Mouse (Mus musculus): ENCODE data around the gene 6430548M08Rik. TPM values are rescaled to one million over a fixed set of nuclear protein-coding genes. Genes with fewer than 3 reads are reported as not detected.

The 6430548M08Rik gene
- polyA plus RNA-seq, 1 experiment from 2014 or later = 8.5 TPM

DNA sequence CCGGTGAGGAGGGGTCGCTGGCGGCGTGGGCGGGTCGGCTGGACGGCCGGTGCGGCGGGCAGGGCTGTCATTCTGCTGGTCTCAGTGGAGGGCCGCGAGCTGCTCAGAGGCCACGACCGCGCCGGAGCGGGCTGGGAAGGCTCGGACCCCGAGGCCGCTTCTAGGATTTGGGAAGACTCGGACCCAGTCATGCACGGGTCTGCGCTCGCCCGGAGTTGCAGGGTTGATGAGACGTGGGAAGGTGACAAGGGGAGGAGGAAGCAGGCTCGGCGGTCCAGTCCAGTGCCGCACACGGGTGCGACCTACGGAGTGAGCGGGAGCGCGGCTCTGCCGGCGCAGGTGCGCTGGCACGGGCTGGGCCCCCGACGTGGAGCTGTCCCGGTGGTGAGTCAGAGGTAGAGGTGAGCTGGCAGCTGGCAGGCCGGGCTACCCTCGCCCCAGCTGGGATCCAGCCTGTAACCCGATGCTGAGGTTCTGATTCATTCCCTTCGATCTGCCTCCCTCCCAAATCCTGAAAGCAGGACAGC, 426 bp downstream of the 6430548M08Rik start:
- under 1% methylated on average over 45 of the region's 46 CpGs for WGBS

DNA sequence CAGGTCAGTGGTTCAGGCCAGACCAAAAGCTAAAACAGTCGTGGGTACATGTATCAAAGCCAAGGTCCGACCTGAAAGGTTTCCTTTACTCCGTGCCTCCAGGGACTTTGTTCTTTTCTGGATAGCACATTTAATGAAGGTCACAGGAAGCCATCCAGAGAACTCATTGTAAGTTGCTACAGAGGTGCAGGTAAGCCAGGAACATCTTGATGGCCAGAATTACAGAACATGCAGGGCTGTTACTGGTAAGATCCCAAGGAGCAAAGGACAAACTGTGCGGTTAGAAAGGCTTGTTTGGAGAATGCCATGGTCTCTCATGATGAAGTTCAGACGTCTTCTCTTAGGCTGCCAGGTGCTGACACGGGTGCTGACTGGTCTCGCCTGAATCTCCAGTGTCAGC, 2.6 kb downstream of the 6430548M08Rik start:
- H3K4me1 ChIP-seq (replicated peaks; ENCODE audit: control insufficient read depth, insufficient read depth, low read length) = peaks cover 13% of the 10 kb centered on the region
- WGBS = 72% methylated on average over 7 of the region's 7 CpGs

More for the DNA sequence above, 426 bp downstream of the 6430548M08Rik start:
- H3K27me3 ChIP-seq (ENCODE audit: control insufficient read depth, insufficient read depth, low read depth, low read length) = peaks cover 22% of the 10 kb centered on the region
- no peaks in the 10 kb centered on the region for H3K9me3 ChIP-seq (ENCODE audit: control insufficient read depth, low read length)
- peak overlapping the region; percentile 99 for H3K4me2 ChIP-seq (ENCODE audit: low read depth, low read length)
- peaks cover 13% of the 10 kb centered on the region for H3K4me1 ChIP-seq (replicated peaks; ENCODE audit: control insufficient read depth, insufficient read depth, low read length)
- H3K27ac ChIP-seq (ENCODE audit: low read length) = no peak overlapping the region
- peak overlapping the region; percentile 78 for H3K4me3 ChIP-seq (ENCODE audit: low read length)
- H3K9ac ChIP-seq (ENCODE audit: low read length) = peak overlapping the region; percentile 73
- peak; percentile 11 for ATAC-seq (ENCODE audit: low read depth)
- no peaks in the 10 kb centered on the region for H3K36me3 ChIP-seq (ENCODE audit: control insufficient read depth, insufficient read depth, low read length)

DNA sequence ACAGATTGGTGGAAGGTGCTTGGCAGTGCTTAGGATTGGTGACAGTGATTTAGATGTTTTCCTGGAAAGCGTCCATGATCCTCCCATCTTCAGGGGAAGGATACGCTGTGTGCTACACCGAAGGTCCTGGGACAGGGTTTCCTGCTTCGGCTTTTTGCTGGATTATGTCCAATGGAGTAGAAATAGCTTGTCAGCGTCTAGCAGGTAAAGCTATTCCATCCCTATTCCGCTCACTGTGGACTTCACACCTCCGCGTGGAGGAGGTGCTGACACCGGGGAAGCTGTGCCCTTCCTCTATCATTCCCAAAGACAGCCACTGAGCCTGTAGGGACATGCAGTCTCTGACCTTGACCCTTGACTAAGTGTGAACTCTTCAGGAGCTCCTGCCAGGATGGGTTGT, 4.2 kb downstream of the 6430548M08Rik start:
- Histone ChIP-seq H3K27ac (ENCODE audit: low read length) (no peak overlapping the region), H3K27me3 (ENCODE audit: control insufficient read depth, insufficient read depth, low read depth, low read length) (peaks cover 22% of the 10 kb centered on the region), H3K9ac (ENCODE audit: low read length) (no peak overlapping the region), H3K9me3 (ENCODE audit: control insufficient read depth, low read length) (no peaks in the 10 kb centered on the region), H3K4me3 (ENCODE audit: low read length) (no peak overlapping the region), H3K4me1 (replicated peaks; ENCODE audit: control insufficient read depth, insufficient read depth, low read length) (peaks cover 7% of the 10 kb centered on the region), H3K36me3 (ENCODE audit: control insufficient read depth, insufficient read depth, low read length) (no peaks in the 10 kb centered on the region), H3K4me2 (ENCODE audit: low read depth, low read length) (no peak overlapping the region)
- ATAC-seq (ENCODE audit: low read depth) = no peak
- 65% methylated on average over 9 of the region's 9 CpGs for WGBS

More for the DNA sequence above, 2.6 kb downstream of the 6430548M08Rik start:
- Histone ChIP-seq H3K9ac (ENCODE audit: low read length) (no peak overlapping the region), H3K9me3 (ENCODE audit: control insufficient read depth, low read length) (no peaks in the 10 kb centered on the region), H3K4me2 (ENCODE audit: low read depth, low read length) (no peak overlapping the region), H3K27me3 (ENCODE audit: control insufficient read depth, insufficient read depth, low read depth, low read length) (peaks cover 22% of the 10 kb centered on the region), H3K36me3 (ENCODE audit: control insufficient read depth, insufficient read depth, low read length) (no peaks in the 10 kb centered on the region), H3K27ac (ENCODE audit: low read length) (no peak overlapping the region), H3K4me3 (ENCODE audit: low read length) (no peak overlapping the region)
- no peak for ATAC-seq (ENCODE audit: low read depth)

DNA sequence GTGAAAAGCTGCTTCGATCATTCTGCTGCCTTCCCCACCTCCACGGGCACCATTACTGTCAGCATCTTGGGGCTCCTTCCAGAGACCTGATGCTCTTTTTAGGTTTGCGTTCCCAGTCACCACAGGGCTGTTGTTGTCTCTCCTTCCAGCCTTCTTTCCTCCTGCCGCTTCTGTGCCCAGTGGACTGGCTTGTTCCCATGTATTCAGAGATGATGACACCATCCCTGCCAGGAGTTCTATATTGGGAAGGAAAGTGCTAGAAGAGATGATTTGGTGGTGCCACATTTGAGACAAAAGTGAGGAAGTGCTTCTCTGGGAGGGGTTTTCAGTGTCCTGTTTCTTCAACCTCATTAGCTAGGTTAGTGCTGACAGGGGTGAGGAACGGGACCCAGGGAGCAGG, 4.9 kb downstream of the 6430548M08Rik start:
- Histone ChIP-seq H3K27me3 (ENCODE audit: control insufficient read depth, insufficient read depth, low read depth, low read length) (peaks cover 22% of the 10 kb centered on the region), H3K4me1 (replicated peaks; ENCODE audit: control insufficient read depth, insufficient read depth, low read length) (peaks cover 7% of the 10 kb centered on the region), H3K36me3 (ENCODE audit: control insufficient read depth, insufficient read depth, low read length) (no peaks in the 10 kb centered on the region), H3K27ac (ENCODE audit: low read length) (no peak overlapping the region), H3K9ac (ENCODE audit: low read length) (no peak overlapping the region), H3K9me3 (ENCODE audit: control insufficient read depth, low read length) (no peaks in the 10 kb centered on the region), H3K4me2 (ENCODE audit: low read depth, low read length) (no peak overlapping the region), H3K4me3 (ENCODE audit: low read length) (no peak overlapping the region)
- ATAC-seq (ENCODE audit: low read depth) = no peak
- WGBS = 70% methylated on average over 5 of the region's 5 CpGs

DNA sequence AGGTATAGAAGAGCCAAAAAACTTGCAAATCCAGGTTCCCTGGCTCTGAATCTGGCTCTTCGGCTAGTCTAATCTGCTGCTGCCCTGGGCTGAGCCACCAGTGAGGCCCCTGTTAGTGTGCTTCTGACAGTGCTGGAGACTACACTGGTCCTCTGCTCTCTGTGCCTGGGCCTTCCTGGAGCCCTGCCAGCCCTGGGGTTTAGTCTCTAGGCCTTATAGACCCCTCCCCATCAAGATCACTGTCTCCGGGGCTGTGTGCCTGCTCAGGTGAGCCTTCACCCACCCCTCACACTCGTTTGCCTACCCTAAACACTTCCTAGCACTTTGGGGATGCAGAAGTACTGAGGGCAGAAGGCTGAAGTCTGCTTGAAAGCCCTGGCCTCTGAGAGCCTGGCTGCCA, 5.5 kb downstream of the 6430548M08Rik start:
- 41% methylated on average over 3 of the region's 3 CpGs for WGBS
- peaks cover 21% of the 10 kb centered on the region for H3K27me3 ChIP-seq (ENCODE audit: control insufficient read depth, insufficient read depth, low read depth, low read length)
- no peak overlapping the region for H3K4me3 ChIP-seq (ENCODE audit: low read length)
- H3K4me2 ChIP-seq (ENCODE audit: low read depth, low read length) = no peak overlapping the region
- H3K4me1 ChIP-seq (replicated peaks; ENCODE audit: control insufficient read depth, insufficient read depth, low read length) = peaks cover 3% of the 10 kb centered on the region
- H3K36me3 ChIP-seq (ENCODE audit: control insufficient read depth, insufficient read depth, low read length) = no peaks in the 10 kb centered on the region
- H3K27ac ChIP-seq (ENCODE audit: low read length) = no peak overlapping the region
- H3K9ac ChIP-seq (ENCODE audit: low read length) = no peak overlapping the region
- ATAC-seq (ENCODE audit: low read depth) = no peak
- H3K9me3 ChIP-seq (ENCODE audit: control insufficient read depth, low read length) = no peaks in the 10 kb centered on the region

DNA sequence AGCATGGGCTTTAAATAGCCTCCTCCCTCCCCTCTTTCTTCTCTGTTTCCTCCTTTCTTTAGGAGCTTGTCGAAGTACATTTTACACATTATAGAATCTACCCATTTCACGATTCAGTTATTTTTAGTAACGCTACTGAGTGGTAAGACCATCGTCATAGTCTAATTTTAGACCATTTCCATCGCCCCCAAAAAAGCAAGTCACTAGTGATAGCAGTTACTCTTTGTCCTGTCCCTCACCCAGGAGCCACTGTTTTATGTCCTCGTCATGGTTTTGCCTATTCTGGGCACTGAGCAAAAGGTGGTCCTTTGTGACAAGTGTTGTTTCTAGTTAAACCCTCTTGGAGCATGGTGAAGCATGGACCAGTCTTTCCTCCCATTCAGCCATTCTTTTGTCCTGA, 6.0 kb downstream of the 6430548M08Rik start:
- Histone ChIP-seq H3K27ac (ENCODE audit: low read length) (no peak overlapping the region), H3K4me1 (replicated peaks; ENCODE audit: control insufficient read depth, insufficient read depth, low read length) (peaks cover 2% of the 10 kb centered on the region; the same call in 1 of the 2 replicates), H3K9ac (ENCODE audit: low read length) (no peak overlapping the region), H3K27me3 (ENCODE audit: control insufficient read depth, insufficient read depth, low read depth, low read length) (peaks cover 16% of the 10 kb centered on the region), H3K4me3 (ENCODE audit: low read length) (no peak overlapping the region), H3K9me3 (ENCODE audit: control insufficient read depth, low read length) (no peaks in the 10 kb centered on the region), H3K36me3 (ENCODE audit: control insufficient read depth, insufficient read depth, low read length) (no peaks in the 10 kb centered on the region), H3K4me2 (ENCODE audit: low read depth, low read length) (no peak overlapping the region)
- ATAC-seq (ENCODE audit: low read depth) = no peak
- WGBS = 69% methylated on average over 6 of the region's 6 CpGs

DNA sequence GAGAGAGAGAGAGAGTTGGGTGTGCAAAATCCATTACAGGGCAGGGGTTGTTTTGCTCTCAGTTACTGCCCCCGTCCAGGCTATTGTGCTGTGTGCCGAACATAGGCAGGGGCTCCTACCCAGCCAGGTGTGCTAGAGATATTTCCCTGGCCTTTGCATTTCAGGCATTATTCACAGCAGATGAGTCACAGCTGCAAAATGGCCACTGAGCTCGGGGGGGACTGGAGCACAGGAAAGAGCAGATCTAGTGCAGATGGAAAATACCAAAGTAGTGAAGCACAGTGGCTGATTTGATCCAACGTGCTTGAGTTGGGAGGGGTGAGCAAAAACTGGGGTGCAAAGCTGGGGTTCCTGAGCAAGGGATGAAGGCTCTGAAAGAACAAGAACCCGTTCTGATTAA, 7.0 kb downstream of the 6430548M08Rik start:
- H3K4me1 ChIP-seq (replicated peaks; ENCODE audit: control insufficient read depth, insufficient read depth, low read length) = peaks cover 7% of the 10 kb centered on the region
- no peak overlapping the region for H3K9ac ChIP-seq (ENCODE audit: low read length)
- H3K4me2 ChIP-seq (ENCODE audit: low read depth, low read length) = no peak overlapping the region
- no peaks in the 10 kb centered on the region for H3K36me3 ChIP-seq (ENCODE audit: control insufficient read depth, insufficient read depth, low read length)
- ATAC-seq (ENCODE audit: low read depth) = no peak
- H3K4me3 ChIP-seq (ENCODE audit: low read length) = no peak overlapping the region
- WGBS = 54% methylated on average over 5 of the region's 5 CpGs
- H3K27ac ChIP-seq (ENCODE audit: low read length) = no peak overlapping the region
- no peaks in the 10 kb centered on the region for H3K9me3 ChIP-seq (ENCODE audit: control insufficient read depth, low read length)
- peaks cover 5% of the 10 kb centered on the region for H3K27me3 ChIP-seq (ENCODE audit: control insufficient read depth, insufficient read depth, low read depth, low read length)

DNA sequence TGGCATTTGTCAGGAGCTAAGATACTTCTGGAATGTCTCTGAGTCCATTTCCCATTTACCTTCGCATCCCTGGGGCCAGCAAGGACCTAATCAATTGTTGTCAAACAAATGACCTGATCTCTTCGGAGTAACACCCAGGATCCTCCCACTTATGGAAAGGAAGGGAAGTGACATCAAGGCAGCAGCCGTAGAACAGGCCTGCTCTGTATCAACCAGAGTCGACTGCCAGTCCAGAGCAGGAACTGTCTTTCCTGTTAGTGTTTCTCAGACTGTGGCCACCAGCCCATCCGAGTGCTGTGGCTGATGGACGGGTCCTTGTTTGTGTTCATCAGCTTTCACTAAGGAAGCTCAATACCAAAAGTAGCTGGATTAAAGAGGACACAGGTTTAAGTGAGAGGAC, 10.3 kb downstream of the 6430548M08Rik start:
- no peak overlapping the region; the same call in 1 of the 2 replicates for H3K9ac ChIP-seq (ENCODE audit: low read length)
- ATAC-seq (ENCODE audit: low read depth) = no peak
- H3K4me2 ChIP-seq (ENCODE audit: low read depth, low read length) = no peak overlapping the region
- H3K9me3 ChIP-seq (ENCODE audit: control insufficient read depth, low read length) = no peaks in the 10 kb centered on the region
- no peak overlapping the region for H3K4me3 ChIP-seq (ENCODE audit: low read length)
- H3K27me3 ChIP-seq (ENCODE audit: control insufficient read depth, insufficient read depth, low read depth, low read length) = no peaks in the 10 kb centered on the region
- WGBS = 21% methylated on average over 6 of the region's 6 CpGs
- peaks cover 11% of the 10 kb centered on the region for H3K4me1 ChIP-seq (replicated peaks; ENCODE audit: control insufficient read depth, insufficient read depth, low read length)
- H3K27ac ChIP-seq (ENCODE audit: low read length) = peak overlapping the region; percentile 47
- no peaks in the 10 kb centered on the region for H3K36me3 ChIP-seq (ENCODE audit: control insufficient read depth, insufficient read depth, low read length)

DNA sequence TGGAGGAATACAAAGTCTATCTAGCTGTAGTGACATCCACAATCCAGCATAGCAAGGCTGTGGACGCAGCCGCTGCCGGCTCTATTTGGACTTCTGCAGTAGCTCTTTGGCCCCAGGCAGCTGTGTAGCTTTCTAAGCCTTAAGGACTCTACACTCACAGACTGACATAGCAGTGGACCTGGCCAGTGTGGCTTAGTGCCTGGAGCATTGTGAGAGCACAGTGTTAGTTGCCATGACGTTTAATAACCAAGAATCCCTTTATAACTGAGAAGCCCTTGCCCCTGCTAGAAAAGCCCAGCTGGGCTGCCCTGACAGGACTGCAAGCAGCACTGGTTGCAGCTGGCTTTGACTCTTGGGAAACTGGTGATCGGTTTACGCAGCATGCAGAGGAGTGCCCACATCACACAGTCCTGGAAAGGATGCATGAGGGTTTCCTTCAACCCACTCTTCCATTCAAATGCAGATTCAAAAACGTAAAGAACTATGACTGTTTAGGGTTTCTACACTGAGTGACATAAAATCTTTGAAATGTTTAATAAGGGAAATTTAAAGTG, 11.0 kb downstream of the 6430548M08Rik start:
- H3K36me3 ChIP-seq (ENCODE audit: control insufficient read depth, insufficient read depth, low read length) = no peaks in the 10 kb centered on the region
- peaks cover 13% of the 10 kb centered on the region for H3K4me1 ChIP-seq (replicated peaks; ENCODE audit: control insufficient read depth, insufficient read depth, low read length)
- ATAC-seq (ENCODE audit: low read depth) = no peak
- H3K4me2 ChIP-seq (ENCODE audit: low read depth, low read length) = no peak overlapping the region
- H3K27me3 ChIP-seq (ENCODE audit: control insufficient read depth, insufficient read depth, low read depth, low read length) = no peaks in the 10 kb centered on the region
- no peak overlapping the region for H3K9ac ChIP-seq (ENCODE audit: low read length)
- H3K4me3 ChIP-seq (ENCODE audit: low read length) = no peak overlapping the region
- no peaks in the 10 kb centered on the region for H3K9me3 ChIP-seq (ENCODE audit: control insufficient read depth, low read length)
- peak overlapping the region; percentile 47 for H3K27ac ChIP-seq (ENCODE audit: low read length)
- 52% methylated on average over 7 of the region's 7 CpGs for WGBS

Data from lung, embryonic 16.5 days (tissue).